Mouse (Mus musculus) brain, embryonic 18.5 days (tissue): ENCODE data around the gene Kcp.

Experiments used
- DNase-seq: peaks from one replicate; pipeline ENCODE4 v3.0.0-alpha.2; 2012; ENCODE audit warnings: low read depth, low spot score

Gene Kcp

GRCm38 (mm10) chr6:29507447-29508309 is at the start of gene Kcp:
Gene Kcp (minus strand): TSS chr6:29507952.
- no peak for DNase-seq

- DNase-seq, result no peak
Measured at GRCm38 (mm10) chr6:29557112-29557511, 49.4 kb upstream of the Kcp start.

- DNase-seq, result no peak
Measured at GRCm38 (mm10) chr6:29552526-29552925, 44.8 kb upstream of the Kcp start.

- DNase-seq, result no peak
Measured at GRCm38 (mm10) chr6:29548086-29548485, 40.3 kb upstream of the Kcp start.

- DNase-seq, result no peak
Measured at GRCm38 (mm10) chr6:29547582-29547981, 39.8 kb upstream of the Kcp start.

- no peak for DNase-seq
Measured at GRCm38 (mm10) chr6:29545611-29546010, 37.9 kb upstream of the Kcp start.

GRCm38 (mm10) chr6:29540956-29541355 is 33.2 kb upstream of the Kcp start:
- DNase-seq, result no peak

GRCm38 (mm10) chr6:29540223-29540622 is 32.5 kb upstream of the Kcp start:
- no peak for DNase-seq

GRCm38 (mm10) chr6:29539502-29539901 is 31.8 kb upstream of the Kcp start:
- DNase-seq, result no peak

GRCm38 (mm10) chr6:29537221-29537620 is 29.5 kb upstream of the Kcp start:
- no peak for DNase-seq

GRCm38 (mm10) chr6:29536651-29537193 is 29.0 kb upstream of the Kcp start:
- no peak for DNase-seq

- no peak for DNase-seq
Measured at GRCm38 (mm10) chr6:29535316-29535715, 27.6 kb upstream of the Kcp start.

GRCm38 (mm10) chr6:29530050-29530449 is 22.3 kb upstream of the Kcp start:
- no peak for DNase-seq

GRCm38 (mm10) chr6:29529444-29529820 is 21.7 kb upstream of the Kcp start:
- DNase-seq, result no peak

- DNase-seq, result no peak
Measured at GRCm38 (mm10) chr6:29528561-29529443, 21.1 kb upstream of the Kcp start.

GRCm38 (mm10) chr6:29528165-29528505 is 20.4 kb upstream of the Kcp start:
- no peak for DNase-seq

- no peak for DNase-seq
Measured at GRCm38 (mm10) chr6:29527361-29528164, 19.8 kb upstream of the Kcp start.

- DNase-seq, result no peak
Measured at GRCm38 (mm10) chr6:29526281-29527251, 18.8 kb upstream of the Kcp start, which contains the start of gene Irf5. Gene Irf5 (plus strand): TSS chr6:29526625.

GRCm38 (mm10) chr6:29525256-29525655 is 17.5 kb upstream of the Kcp start:
- DNase-seq, result no peak

- DNase-seq, result no peak
Measured at GRCm38 (mm10) chr6:29524034-29524489, 16.3 kb upstream of the Kcp start.
